Mouse (Mus musculus) right cerebral cortex, postnatal 10 days (tissue): ENCODE measurements around the gene Calm3.
"Not testable (repeated sequence)": the region's sequence is repeated elsewhere in the genome, so short reads cannot be mapped to it uniquely, and the experiment has no call there.

Source experiments
- DNase-seq, 2 experiments: peaks; one replicate each; pipeline ENCODE4 v3.0.0; 2021; ENCODE audit warnings: low spot score in 2 of 2

Gene Calm3

DNA sequence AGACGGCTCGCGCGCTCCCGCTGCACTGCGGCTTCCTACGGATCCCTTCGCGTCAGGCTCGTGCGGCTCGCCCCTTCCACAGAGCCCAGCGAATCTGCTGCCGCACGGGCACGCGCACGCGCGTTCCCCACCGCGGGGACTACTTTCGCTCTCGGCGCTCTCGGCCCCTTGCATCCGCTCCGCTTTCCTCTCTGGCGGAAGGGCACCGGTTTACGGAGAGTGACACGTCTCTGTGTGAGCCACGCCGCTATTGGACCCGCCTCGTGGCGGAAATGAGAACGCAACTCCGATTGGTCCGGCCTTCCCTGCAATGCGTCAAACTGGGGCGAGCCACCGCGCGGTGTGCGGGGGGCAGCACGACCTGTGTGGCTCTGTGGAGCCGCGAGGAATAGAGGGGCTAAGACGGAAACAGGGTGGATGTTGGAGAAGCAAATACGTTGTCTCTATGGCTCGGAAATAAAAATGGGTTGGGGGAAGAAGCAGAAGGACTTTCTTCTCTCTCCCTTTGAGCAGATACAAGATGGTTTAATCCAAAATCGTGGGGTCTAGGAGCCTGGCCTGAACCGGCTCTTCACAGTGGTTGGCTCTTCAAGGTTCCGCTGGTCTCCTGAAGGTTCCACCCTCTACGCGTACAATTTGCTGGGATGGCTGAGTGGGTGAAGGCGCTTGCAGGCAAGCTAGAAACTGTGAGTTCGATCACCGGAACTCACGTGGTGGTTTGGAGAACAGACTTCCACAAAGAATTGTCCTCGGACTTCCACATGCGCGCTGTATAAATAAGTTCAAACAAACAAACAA, at the start of gene Calm3:
Gene Calm3, minus strand, starts transcription at position 78 of the 798 bp plus-strand sequence.
- peak; percentile 99 to 100 for DNase-seq

DNA sequence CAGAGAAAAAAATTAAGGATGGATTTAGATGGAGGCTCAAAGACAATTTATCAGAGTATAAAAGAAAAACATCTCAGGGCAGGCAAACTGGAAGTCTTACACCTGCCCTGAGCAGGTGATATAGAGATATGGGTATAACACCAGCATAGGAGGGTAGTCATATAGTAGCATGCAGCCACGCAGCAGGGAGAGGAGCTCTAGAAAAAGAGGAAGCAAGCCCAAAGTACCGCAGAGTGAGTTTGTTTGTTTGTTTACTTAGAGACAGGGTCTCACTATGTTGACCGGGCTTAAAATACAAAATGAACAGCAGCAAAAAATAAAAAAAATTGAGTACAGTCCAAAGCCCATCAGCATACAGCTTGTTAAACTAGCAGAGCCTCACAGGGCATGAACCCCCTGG, 47.2 kb upstream of the Calm3 start:
- no peak for DNase-seq

DNA sequence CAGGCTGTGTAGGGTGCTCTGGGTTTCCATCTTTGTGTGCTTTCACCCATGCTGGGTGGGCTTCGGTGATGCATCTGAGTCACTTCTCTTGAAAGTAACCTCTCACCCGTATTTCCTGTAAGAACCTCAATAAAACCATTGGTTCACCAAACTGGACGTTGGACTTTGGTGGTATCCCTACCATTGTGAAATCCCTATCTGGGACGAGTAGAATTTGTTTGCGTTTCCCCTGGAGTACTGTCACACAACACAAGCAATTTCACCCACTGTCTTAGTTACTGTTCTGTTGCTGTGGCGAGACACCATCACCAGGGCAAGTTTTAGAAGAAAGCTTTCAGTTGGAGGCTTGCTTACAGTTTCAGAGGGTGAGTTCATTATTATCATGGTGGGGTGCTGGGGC, 44.5 kb upstream of the Calm3 start:
- no peak for DNase-seq

DNA sequence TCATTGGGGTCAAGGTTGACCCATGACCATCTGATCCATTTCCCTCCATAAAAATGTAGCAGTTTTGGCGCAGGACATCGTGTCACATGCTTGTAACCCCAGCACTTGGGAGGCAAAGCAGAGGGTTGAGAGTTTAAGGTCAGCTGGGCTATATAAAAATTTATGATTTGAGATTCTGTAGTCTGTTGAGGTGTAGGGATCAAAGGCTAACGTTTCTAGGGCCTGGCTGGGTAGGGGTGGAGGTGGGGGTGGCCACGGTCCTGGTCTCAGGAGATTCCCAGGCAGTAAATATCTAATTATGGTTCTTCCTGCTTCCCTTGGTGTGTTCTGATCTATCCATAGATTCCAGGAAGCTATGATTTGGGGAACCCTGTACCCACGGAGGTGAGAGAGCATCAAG, 37.8 kb upstream of the Calm3 start:
- DNase-seq = no peak

DNA sequence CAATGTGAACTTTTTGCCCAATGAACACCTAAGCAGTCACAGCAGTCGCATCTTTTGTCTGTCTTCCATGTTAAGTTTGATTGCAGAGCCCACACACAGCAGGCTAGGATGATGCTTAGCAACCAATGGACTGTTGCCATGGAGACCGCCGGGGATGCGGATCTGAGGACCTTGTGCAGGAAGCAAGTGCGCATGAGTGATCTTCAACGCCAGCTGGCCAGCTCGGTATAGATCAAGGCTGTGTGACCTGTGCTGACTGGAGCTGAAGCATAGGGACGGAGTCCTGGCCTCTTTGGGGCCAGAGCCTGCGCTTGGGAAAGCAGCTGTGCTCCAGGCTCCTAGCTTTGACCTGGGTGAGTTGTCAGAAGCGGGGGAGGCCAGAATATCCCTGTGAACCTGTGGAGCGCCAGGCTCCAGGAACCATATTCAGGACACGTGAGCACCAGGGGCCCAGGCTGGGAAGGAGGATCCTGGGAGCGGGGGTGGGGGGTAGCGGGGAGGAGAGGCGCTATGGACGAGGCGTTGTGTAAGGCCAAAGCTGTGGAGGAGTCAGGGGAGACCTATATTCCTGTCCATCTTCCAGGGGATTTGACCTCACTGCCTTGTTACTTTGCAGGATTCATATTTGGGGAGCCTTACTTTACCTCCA, 35.7 kb upstream of the Calm3 start, which contains the start of gene Pnmal1:
Gene Pnmal1, plus strand, starts transcription at position 141 of the 649 bp plus-strand sequence.
- peak; percentile 97 to 99 for DNase-seq

DNA sequence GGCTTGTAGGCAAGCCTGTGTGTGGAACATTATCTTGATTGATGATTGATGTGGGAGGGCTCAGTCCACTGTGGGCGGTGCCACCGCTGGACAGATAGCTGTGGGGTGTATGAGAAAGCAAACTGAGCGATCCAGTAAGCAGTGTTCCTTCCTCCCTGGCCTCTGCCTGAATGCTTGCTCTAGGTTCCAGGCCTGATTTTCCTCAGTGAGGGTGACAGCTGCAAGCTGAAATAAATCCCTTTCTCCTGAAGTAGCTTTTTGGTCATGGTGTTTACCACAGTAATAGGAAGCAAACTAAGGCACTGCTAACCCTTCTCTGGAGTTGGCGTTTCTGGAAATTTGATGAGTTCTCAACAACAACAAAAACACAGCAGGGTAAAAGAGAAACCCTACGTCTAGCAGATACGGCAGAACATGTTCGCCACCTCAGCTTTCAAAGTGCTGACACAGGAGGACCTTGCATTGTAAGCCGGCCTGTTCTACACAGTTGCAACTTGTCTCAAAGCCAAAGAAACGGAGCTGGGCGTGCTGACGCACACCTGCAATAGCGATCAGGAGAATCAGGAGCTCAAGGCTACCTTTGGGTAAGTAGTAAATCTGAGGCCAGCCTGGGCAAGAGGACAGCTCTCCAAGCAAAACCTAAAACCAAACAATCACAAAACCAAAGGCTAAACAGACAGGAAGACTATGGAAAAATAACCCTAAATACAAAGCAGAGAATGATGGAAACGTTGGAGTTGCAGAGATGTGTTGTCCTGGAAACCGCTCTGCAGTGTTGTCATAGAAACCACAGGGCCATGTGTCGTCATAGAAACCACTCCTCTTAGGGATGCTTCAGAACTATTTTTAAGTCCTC, 32.7 kb upstream of the Calm3 start:
- DNase-seq = peak; percentile 83 to 92

DNA sequence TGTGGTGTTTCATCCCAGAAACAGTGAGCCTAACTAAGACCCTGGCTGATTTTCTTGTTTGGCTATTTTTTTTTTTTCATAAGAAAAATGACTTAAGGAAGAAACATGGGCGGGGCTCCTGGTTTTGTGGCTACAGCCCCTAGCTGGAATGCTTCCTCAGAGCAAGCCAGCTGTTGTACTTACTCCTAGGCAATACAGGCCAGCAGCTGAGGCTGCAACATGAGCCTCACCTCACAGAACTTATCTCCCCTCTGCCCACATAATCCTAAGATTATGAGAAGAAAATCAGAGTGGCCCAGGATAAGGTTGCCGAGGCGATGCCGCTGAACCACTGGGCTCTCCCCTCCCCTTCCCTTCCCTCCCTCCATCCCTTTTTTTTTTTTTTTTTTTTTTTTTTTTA, 31.8 kb upstream of the Calm3 start:
- DNase-seq = no peak

DNA sequence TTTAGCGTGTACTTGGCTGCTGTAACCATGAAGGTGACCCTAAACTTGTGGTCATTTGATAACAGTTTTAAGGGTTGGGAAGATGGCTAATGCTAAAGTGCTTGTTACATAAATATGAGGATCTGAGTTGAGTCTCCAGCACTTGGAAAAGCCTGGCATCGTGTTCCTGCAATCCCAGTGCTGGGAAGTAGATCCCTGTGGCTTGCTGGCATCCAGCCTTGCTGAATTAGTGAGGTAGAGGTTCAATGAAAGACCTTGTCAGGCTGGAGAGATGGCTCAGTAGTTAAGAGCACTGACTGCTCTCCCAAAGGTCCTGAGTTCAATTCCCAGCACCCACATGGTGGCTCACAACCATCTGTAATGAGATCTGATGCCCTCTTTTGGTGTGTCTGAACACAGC, 29.9 kb upstream of the Calm3 start:
- DNase-seq = not testable (repeated sequence)

DNA sequence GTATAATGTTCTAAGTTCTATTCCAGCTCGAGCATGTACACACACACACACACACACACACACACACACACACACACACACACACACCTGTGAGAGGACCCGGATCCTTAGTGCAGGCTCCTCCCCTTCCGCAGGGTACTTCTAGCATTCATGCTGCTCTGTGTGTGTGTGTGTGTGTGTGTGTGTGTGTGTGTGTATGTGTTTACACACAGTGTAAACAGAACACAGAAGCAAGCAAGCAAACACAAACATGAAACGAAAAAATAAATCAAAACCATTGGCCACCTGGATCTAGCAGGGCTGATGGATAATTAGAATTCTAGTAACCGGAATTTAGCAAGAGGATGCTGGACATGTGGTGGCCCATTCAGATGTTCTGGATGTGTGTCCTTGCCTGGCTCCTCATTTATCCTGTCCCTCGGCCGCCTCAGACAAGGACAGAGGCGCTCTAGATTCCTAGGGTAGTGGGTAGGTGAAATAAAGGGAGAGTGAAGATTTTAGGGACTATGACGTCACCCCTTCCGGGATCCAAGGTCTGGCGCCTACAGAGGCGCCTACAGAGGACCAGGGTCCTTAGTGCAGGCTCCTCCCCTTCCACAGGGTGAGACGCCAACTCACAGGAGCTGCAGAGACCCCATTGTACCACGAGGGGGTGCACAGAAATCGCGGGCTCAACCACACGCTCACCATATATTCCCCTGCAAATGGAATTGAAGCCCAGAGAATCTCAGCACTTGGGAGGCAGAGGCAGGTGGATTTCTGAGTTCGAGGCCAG, 27.1 kb upstream of the Calm3 start:
- DNase-seq = peak; percentile 87 to 90

DNA sequence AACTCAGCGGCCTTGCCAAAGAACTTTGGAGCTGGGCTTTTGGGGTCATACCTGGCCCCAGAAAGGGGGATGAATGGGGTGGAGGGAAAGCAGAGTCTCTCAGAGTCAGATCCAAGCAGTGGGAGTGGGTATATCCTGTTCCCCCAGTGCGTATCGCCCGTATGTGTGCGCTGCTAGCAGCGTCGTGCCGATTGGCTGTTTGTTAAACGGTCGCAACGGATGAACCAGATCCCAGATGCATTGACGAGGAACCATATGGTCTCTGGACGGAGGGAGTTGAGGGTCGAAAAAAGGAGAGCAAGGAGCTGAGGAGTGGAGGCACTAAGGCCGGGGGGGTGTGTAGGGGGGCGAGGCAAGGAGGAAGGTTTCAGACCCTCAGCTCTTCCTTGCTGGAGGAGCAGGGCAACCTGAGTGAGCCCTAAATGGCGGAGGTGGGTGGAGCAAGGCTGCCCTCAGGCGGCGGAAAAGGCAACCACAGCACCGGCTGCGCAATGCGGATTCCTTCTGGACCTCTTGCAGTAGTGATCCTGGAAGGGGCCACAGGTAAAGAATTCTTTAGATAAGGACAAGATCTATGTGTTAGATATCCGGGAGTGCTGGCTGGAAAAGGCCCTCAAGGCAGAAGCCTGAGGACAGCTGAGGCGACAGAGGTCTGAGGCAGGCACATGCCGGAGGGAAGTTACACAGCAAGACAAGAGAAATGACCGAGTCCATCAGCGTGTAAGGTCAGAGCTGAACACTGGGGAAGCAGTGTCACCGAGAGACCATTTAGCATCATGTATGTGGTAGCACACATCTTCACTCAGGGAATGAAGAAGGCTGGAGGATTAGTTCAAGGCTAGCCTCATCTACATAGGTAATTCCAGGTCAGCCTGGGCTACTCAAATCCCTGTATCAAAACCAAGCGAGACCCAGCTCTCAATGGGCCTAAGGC, 26.3 kb upstream of the Calm3 start:
- peak; percentile 88 to 91 for DNase-seq

DNA sequence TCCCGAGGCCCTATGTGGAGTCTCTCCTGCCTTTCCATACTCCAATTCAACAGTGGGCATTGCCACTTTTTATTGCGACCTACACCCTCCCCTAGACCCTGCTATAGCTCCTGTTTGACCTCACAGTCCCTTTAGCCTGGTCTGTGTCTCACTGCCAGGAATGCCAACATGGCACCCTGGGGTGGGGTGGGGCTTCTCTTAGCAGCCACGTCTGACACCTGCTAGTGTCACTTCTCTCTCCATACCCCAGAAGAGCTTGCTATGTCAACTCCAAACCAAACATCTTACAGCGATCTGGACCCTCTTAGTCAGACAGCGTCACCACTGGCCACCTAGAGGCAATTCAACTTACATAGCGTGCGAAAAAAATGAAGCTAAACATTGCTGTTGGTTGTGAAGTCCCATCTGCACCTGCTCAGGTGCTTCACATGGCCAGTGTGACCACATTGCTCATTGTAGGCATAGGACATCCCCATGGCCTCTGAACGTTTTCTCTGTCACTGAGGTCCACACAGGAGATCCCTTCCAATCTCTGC, 25.1 kb upstream of the Calm3 start:
- DNase-seq = no peak

DNA sequence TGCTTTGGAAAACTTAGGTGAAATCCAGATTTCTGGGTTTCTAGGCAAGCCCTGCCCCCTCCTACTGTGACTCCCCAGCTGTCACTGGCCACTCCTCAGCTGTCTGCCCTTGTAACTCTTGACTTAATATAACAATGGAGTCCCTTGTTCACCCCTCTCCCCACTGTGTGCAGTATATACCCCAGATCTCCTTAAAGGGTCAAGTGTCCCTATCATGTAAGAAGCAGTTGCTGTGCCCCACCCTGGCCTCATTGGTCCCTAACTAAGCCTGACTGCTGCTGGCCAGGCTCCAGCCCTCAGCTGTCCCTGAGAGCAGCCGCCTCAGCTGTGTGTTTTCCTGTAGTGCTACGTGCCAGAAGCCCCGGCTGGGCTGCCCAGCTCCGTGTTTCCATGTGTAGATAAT, 24.0 kb upstream of the Calm3 start:
- peak; percentile 69 to 73 for DNase-seq

DNA sequence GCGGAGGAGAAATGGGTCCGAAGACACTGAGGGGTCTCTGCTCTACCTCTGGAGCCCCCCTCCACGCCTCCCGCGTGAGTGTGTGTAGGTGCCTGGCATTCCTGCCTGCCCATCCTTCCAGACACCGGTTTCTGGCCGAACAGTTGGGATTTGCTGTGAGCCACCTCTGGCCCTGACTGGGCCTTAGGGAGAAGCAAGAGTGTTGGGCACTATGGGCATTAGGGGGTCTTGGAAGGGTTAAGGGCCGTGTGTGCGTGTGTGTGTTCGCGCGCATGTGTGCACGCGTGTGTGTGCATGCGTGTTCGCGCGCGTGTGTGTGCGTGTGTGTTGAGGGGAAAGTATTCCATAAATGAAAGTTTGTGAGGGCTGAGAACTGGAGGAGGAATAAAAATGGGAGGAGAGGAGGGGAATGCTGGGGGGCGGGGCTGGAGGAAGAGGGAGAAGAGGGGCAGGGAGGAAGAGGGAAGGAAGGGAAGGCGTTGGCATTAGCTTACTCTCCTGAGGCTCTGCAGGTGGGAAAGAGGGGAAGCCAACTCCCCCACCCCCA, 23.5 kb upstream of the Calm3 start:
- DNase-seq = peak in 1 of 2 experiments; percentile 76

DNA sequence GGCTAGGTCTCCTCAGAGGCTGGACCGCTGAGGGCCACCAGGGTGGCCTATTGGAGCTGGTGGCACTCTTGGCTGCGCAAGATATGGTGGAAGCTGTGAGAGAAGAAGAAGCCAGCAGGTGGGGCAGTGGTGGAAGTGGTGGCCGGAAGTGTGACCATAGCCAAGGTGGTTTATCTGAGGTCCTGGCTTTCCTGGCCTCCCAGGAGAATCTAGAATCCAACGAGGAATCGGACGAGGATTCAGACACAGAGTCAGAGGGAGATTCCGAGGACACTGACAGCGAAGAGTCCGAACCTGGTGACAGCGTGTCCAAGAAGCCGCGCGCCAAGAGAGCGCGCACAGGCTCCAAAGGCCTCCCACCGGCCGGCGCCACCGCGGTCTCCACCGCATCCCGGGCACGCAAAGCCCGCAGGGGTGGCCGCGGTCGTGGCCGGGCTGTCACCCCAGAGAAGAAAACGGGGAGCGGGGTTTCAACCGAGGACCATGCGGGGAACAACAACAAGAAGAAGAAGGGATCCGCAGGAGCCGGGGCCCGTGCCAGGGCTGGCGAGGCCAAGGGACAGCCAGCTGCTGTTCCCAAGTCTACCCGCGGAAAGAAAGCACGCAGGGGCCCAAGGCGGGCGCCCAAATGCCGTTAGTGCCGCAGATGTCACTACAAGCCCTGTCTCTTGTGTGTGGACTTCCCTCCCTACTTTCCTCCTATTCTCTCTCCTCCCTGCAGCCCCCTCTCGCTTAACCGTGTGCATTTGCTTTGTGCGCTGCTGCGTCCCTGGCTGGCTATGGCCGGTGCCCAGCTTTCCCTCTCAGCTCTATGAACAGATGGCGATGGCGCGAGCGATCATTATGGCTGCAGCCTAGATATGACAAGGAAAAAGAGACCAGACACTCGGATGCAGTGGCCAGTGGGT, 22.8 kb upstream of the Calm3 start:
- peak; percentile 64 to 70 for DNase-seq

DNA sequence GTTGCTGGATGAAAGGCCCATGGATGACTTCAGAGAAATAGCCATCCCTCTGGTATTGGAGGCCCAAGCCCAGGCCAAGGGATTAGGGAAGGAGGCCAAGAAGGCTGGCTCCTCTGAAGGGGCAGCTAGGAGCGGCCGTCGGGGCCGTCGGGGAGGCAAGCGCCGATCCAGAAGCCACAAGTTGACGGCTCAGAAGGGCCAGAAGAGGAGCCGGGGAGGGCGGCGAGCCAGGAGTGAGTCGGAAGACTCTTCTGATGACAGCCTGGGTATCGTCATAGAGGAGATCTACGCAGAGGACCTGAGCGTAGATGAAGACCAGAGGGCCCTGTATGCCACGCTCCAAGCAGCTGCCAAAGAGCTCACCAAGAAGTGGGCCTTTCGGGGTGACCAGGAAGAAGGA, 21.5 kb upstream of the Calm3 start:
- DNase-seq = no peak

DNA sequence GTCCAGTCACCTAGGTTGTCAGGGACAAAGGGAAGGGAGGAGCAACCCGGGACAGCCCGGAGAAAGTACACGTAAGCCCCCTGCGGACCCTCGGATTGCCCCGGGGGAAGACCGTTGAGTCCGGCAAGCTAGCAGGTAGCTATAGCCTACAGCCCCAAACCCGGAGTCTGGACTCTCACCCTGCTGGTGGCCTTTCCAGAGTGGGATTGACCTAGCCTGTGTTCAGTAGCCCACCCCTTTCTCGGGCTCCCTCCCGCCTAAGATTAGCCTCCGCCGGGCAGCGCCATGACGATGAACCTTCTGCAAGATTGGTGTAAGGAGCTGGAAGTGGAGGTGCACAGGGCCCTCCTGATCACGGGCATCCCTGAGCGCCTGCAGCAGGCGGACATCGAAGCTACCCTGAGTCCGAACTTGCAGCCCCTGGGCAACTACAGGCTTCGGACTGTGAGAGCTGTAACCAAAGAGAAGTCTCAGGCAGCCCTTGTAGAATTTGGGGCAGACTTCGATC, 20.9 kb upstream of the Calm3 start:
- DNase-seq = no peak

DNA sequence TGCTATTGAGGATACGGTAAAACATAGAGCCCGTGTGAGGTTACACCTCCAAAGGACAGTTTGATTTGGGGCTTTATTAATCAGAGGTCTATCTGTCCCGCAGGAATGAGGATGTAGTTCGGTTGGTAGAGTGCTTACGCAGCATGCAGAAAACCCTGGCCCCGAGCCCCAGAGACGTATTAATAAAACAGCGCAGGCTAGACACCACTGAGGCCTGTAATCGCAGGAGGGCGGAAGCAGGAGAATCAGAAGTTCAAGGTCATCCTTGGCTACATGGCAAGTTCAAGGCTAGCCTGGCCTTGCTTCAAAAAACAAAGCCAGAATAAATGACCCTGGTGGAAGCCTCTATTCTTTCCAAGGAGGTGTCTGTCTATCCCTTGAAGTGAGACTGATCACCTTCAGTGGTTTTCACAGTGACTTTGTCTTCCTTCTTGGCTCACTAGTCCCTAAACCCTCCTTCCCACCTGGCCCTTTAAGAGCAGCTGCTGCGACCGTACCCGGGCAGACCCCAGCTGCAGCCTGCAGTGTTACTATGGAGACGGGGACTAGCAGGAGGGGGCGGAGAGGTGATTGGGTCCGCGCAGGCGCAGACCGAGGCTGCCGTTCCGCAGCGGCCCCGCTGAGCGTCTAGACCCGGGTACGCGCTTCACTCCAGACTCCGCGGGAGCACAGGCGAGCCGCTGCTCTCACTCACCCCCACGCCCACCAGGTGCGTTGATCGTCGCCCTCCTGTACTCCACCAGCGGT, 20.3 kb upstream of the Calm3 start, which contains the start of gene Pnmal2:
Gene Pnmal2, plus strand, starts transcription at position 622 of the 747 bp plus-strand sequence.
- DNase-seq = peak; percentile 95

DNA sequence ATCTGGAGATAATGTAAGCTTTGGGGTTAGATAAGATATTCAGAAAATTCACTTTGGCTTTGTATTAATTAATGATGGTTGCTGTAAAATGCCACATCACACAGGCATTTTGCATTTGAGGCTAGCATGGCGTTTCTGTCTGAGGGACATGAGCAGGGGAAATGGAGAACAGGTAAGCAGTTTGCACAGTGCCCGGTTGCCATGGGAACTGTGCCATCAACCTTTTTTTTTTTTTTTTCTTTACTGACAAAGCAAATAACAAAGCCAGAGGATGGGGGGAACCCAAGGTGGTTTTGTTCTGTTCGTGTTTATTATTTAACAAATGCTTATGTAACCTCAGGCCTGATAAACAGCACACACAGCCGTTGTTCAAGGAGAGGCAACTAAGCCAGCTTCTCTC, 18.9 kb upstream of the Calm3 start:
- no peak for DNase-seq
